Mouse (Mus musculus) heart, postnatal 0 days (tissue): ENCODE measurements around the gene Plekha6. TPM values are rescaled to one million over a fixed set of nuclear protein-coding genes. Genes with fewer than 3 reads are reported as not detected.

Experiments
- ATAC-seq: fragments of 200-750 bp; cut with Nextera tagmentation; 2 replicates; pipeline ENCODE4 v1.8.0; 2017; ENCODE audit warnings: low read depth, moderate number of reproducible peaks, moderate library complexity; ENCODE audit not compliant: insufficient read depth
- DNase-seq: peaks from one replicate; pipeline ENCODE4 v3.0.0-alpha.2; 2016; ENCODE audit warnings: low spot score
- H3K27ac ChIP-seq: fragments of 300-500 bp; sonication (generic); 2 replicates; pipeline ENCODE4 v1.5.1; 2014; ENCODE audit warnings: low read depth, mild to moderate bottlenecking
- H3K27me3 ChIP-seq: fragments of 300-500 bp; sonication (generic); 2 replicates; pipeline ENCODE4 v1.6.1; 2014; ENCODE audit warnings: low read length, mixed read lengths; ENCODE audit not compliant: control insufficient read depth, insufficient read depth
- H3K36me3 ChIP-seq: fragments of 300-500 bp; sonication (generic); replicated peaks from 2 replicates; pipeline ENCODE4 v1.6.1; 2014; ENCODE audit warnings: low read length, mixed read lengths; ENCODE audit not compliant: control insufficient read depth, insufficient read depth
- H3K4me1 ChIP-seq: fragments of 300-500 bp; sonication (generic); 2 replicates; pipeline ENCODE4 v1.6.1; 2014; ENCODE audit warnings: antibody characterized with exemption; ENCODE audit not compliant: control insufficient read depth, insufficient read depth
- H3K4me2 ChIP-seq: fragments of 300-500 bp; sonication (generic); 2 replicates; pipeline ENCODE4 v1.6.1; 2014; ENCODE audit warnings: low read depth, mild to moderate bottlenecking, low read length, moderate library complexity
- H3K4me3 ChIP-seq: fragments of 300-500 bp; sonication (generic); 2 replicates; pipeline ENCODE4 v1.5.1; 2014; ENCODE audit warnings: low read depth, low read length
- H3K9ac ChIP-seq: fragments of 300-500 bp; sonication (generic); replicated peaks from 2 replicates; pipeline ENCODE4 v1.6.1; 2014; ENCODE audit warnings: low read depth, low read length, mixed read lengths
- H3K9me3 ChIP-seq: fragments of 300-500 bp; sonication (generic); replicated peaks from 2 replicates; pipeline ENCODE4 v1.6.1; 2016; ENCODE audit warnings: low read length; ENCODE audit not compliant: control insufficient read depth
- CTCF ChIP-seq: IDR thresholded peaks from 2 replicates; pipeline ENCODE4 v1.5.1; 2016; ENCODE audit warnings: antibody characterized with exemption, control low read depth, low read depth
- EP300 ChIP-seq: IDR thresholded peaks from 2 replicates; pipeline ENCODE4 v1.6.1; 2016; ENCODE audit warnings: antibody characterized with exemption, low read depth
- WGBS: fragments of 180-500 bp; shearing (Covaris S2); extraction: QIAGEN DNeasy Blood & Tissue Kit; methylation state at CpG from one replicate; pipeline ENCODE4 v1.1.7; 2014; 5-methylcytosine and 5-hydroxymethylcytosine counted together
- polyA plus RNA-seq: library from polyadenylated mRNA; unstranded; fragments of >200 nt; fragmentation: Nextera tagmentation; extraction: Ambion mirVana; gene quantifications from 2 replicates; pipeline ENCODE4 v1.2.1, GENCODE M21; 2015
- total RNA-seq: library from RNA; depleted of rRNA; stranded (reverse); fragments of >200 nt; gene quantifications from 2 replicates; pipeline ENCODE4 v1.2.3, GENCODE M21; 2014; ENCODE audit warnings: low replicate concordance

Gene Plekha6
- total and polyA plus RNA-seq, 2 experiments from 2014 or later, result 7.0 to 36.1 TPM

- H3K27me3 ChIP-seq, result no peaks in the 10 kb centered on the region
- ATAC-seq (peak; percentile 33; the same call in 1 of the 2 replicates), DNase-seq (peak; percentile 84)
- H3K36me3 ChIP-seq, result no peaks in the 10 kb centered on the region
- H3K4me3 ChIP-seq, result no peak overlapping the region
- WGBS, result 7% methylated on average over 6 of the region's 6 CpGs
- no peak overlapping the region for H3K9ac ChIP-seq
- H3K9me3 ChIP-seq, result no peaks in the 10 kb centered on the region
- H3K4me2 ChIP-seq, result no peak overlapping the region
- H3K4me1 ChIP-seq, result peaks cover under 1% of the 10 kb centered on the region; the same call in 1 of the 2 replicates
- no peak overlapping the region for H3K27ac ChIP-seq
- TF ChIP-seq CTCF (peak; percentile 85), EP300 (no peak)
Observed at GRCm38 (mm10) chr1:133307318-133307717, 143.3 kb downstream of the Plekha6 start.

GRCm38 (mm10) chr1:133309652-133310267 is 145.8 kb downstream of the Plekha6 start, which contains the start of gene Golt1a:
Gene Golt1a (plus strand): TSS chr1:133309800.
- no peaks in the 10 kb centered on the region for H3K27me3 ChIP-seq
- WGBS, result 67% methylated on average over 14 of the region's 14 CpGs
- H3K9ac ChIP-seq, result no peak within 1 kb of the TSS
- no peak for DNase-seq
- no peaks in the 10 kb centered on the region for H3K9me3 ChIP-seq
- TF ChIP-seq EP300, result no peak
- no peak for TF ChIP-seq CTCF
- H3K4me3 ChIP-seq, result no peak within 1 kb of the TSS
- no peak within 1 kb of the TSS for H3K4me2 ChIP-seq
- H3K4me1 ChIP-seq, result no peaks in the 10 kb centered on the region
- no peaks in the 10 kb centered on the region for H3K36me3 ChIP-seq
- H3K27ac ChIP-seq, result no peak within 1 kb of the TSS
- no peak for ATAC-seq

GRCm38 (mm10) chr1:133311240-133311639 is 147.2 kb downstream of the Plekha6 start:
- ATAC-seq (no peak), DNase-seq (no peak)
- TF ChIP-seq CTCF (peak; percentile 43), EP300 (no peak)
- WGBS, result 57% methylated on average over 4 of the region's 4 CpGs
- no peaks in the 10 kb centered on the region for H3K36me3 ChIP-seq
- no peak overlapping the region for H3K9ac ChIP-seq
- H3K4me1 ChIP-seq, result no peaks in the 10 kb centered on the region
- H3K27me3 ChIP-seq, result no peaks in the 10 kb centered on the region
- no peaks in the 10 kb centered on the region for H3K9me3 ChIP-seq
- H3K27ac ChIP-seq, result no peak overlapping the region
- no peak overlapping the region for H3K4me3 ChIP-seq
- no peak overlapping the region for H3K4me2 ChIP-seq

- ATAC-seq, result no peak; the same call in 1 of the 2 replicates
- no peak overlapping the region for H3K4me3 ChIP-seq
- WGBS, result 17% methylated on average over 10 of the region's 10 CpGs
- no peak overlapping the region for H3K4me2 ChIP-seq
- DNase-seq, result no peak
- H3K27ac ChIP-seq, result no peak overlapping the region
- no peaks in the 10 kb centered on the region for H3K27me3 ChIP-seq
- H3K9me3 ChIP-seq, result no peaks in the 10 kb centered on the region
- H3K4me1 ChIP-seq, result no peaks in the 10 kb centered on the region
- no peaks in the 10 kb centered on the region for H3K36me3 ChIP-seq
- H3K9ac ChIP-seq, result no peak overlapping the region
- TF ChIP-seq CTCF (no peak), EP300 (no peak)
Observed at GRCm38 (mm10) chr1:133311946-133312345, 147.9 kb downstream of the Plekha6 start.

- WGBS, result 19% methylated on average over 8 of the region's 8 CpGs
- TF ChIP-seq EP300 (no peak), CTCF (peak; percentile 73)
Observed at GRCm38 (mm10) chr1:133314364-133314763, 150.4 kb downstream of the Plekha6 start.

GRCm38 (mm10) chr1:133315775-133316174 is 151.8 kb downstream of the Plekha6 start:
- no peak overlapping the region for H3K4me2 ChIP-seq
- H3K27ac ChIP-seq, result no peak overlapping the region
- H3K36me3 ChIP-seq, result no peaks in the 10 kb centered on the region
- H3K4me3 ChIP-seq, result no peak overlapping the region
- no peak for TF ChIP-seq CTCF
- no peak for TF ChIP-seq EP300
- no peaks in the 10 kb centered on the region for H3K27me3 ChIP-seq
- H3K9me3 ChIP-seq, result no peaks in the 10 kb centered on the region
- DNase-seq, result no peak
- no peaks in the 10 kb centered on the region for H3K4me1 ChIP-seq
- ATAC-seq, result no peak
- no peak overlapping the region for H3K9ac ChIP-seq
- WGBS, result 61% methylated on average over 6 of the region's 6 CpGs

More at GRCm38 (mm10) chr1:133314364-133314763, 150.4 kb downstream of the Plekha6 start:
- ATAC-seq, result no peak
- no peaks in the 10 kb centered on the region for H3K27me3 ChIP-seq
- H3K9ac ChIP-seq, result no peak overlapping the region
- peak; percentile 25 for DNase-seq
- no peak overlapping the region for H3K27ac ChIP-seq
- H3K4me3 ChIP-seq, result no peak overlapping the region
- H3K9me3 ChIP-seq, result no peaks in the 10 kb centered on the region
- no peak overlapping the region for H3K4me2 ChIP-seq
- no peaks in the 10 kb centered on the region for H3K4me1 ChIP-seq
- H3K36me3 ChIP-seq, result no peaks in the 10 kb centered on the region
